Mouse (Mus musculus): Measurements from ENCODE around the gene Aaed1. TPM values are rescaled to one million over a fixed set of nuclear protein-coding genes. Genes with fewer than 3 reads are reported as not detected.

The Aaed1 gene
- polyA plus RNA-seq (2014; fragmentation: Illumina TruSeq; extraction: RNeasy Lipid Tissue Mini Kit (QIAGEN cat#74804); ENCODE audit: low read depth, low replicate concordance) = 103 TPM

DNA sequence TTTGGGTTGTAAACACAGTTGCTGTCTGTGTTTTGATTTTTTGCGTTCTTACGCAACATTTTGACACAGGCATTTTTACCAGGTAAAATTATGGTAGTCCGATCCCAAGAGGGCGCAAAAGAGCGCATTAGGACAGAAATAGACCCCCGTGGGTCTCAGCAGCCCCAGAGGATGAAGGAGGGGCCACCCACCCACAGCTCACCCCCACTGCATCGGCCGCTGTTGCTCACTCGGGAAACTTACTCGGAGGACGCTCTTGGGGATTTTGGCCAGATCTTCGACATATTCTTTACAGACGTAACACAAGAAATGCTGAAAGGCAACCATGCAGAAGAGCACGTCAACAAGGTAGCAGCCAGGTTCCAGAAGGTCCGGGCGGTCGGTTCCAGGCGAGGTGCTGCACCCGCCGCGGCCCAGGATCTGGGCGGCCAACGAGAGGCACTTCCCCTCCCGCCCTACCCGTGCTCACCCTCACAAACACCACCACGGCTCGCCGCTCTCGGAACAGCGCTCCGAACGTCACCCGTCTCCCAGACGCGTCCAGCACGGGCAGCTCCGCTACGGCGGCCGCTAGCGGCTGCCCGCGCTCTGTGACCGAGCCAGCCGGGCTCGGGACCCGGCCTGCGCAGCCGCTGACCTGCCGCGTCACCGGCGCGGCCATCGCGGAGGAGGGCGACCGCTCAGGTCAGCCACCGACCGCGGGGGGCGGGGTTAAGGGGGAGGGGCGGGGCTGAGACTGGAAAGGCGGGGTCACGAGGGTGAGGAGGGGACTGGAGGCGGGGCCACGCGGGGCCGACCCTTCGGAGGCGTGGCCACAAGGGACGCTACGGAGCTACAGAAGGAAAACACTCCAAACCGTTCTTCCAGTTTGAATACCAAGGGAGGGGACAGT lies at the start of gene Aaed1:
Aaed1 (minus strand) TSS at position 687 of the 892 bp plus-strand sequence.

DNA sequence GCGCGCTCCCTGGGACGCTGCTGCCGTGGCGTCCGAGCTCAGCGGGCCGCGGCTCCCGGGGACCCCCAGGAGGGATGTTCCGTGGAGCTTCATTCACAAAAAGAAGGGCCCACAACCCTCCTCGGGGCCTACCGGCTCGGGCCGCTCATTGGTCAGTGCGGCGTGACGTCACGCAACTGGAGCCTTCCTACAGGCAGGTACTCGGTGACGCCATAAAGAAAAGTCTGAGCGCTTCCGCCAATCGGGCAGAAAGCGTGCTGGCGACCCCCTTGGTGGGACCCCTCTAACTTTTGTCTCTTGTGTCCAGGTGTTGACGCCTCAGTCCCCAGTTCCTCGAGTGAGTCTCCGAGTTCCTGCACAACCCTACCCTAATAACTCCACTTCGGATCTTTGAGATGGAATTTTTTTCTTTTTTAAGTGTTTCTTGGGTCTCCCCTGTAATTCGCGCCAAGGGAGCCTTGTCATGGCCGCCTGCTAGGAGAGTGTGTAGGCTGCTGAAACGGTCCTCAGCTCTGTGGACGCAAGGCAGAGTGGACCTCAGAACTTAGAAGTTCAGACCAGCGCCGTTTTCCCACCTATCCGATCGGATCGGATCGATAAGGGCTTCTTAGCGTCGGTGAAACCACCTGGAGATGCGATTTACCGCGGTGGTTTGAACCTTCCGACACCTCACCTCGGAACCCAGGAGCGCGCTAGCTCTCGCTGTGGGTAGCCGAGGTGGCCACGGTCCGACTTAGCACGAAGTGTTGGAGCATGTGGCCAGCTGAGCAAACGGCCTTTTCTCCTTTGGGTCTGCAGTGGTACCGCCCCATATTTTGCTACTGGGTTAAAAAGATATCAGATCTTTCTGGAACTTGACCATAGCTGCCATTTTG lies 37.4 kb downstream of the Aaed1 start, which contains the start of gene Cdc14b:
Cdc14b (minus strand) TSS at position 412 of the 875 bp plus-strand sequence.

Other genes with a start within 250 kb of the Aaed1 start
- gene Hsd17b3, start 223.5 kb downstream of the Aaed1 start, polyA plus RNA-seq (2014; fragmentation: Illumina TruSeq; extraction: RNeasy Lipid Tissue Mini Kit (QIAGEN cat#74804); ENCODE audit: low read depth, low replicate concordance) = not detected
- 13.5 TPM for gene Slc35d2, start 183.3 kb downstream of the Aaed1 start, polyA plus RNA-seq (2014; fragmentation: Illumina TruSeq; extraction: RNeasy Lipid Tissue Mini Kit (QIAGEN cat#74804); ENCODE audit: low read depth, low replicate concordance)
- gene Zfp367, start 159.5 kb downstream of the Aaed1 start, polyA plus RNA-seq (2014; fragmentation: Illumina TruSeq; extraction: RNeasy Lipid Tissue Mini Kit (QIAGEN cat#74804); ENCODE audit: low read depth, low replicate concordance) = 43.4 TPM
- gene Habp4, start 150.9 kb downstream of the Aaed1 start, polyA plus RNA-seq (2014; fragmentation: Illumina TruSeq; extraction: RNeasy Lipid Tissue Mini Kit (QIAGEN cat#74804); ENCODE audit: low read depth, low replicate concordance) = 9.6 TPM
- 49.9 TPM for gene Cdc14b, start 37.4 kb downstream of the Aaed1 start, polyA plus RNA-seq (2014; fragmentation: Illumina TruSeq; extraction: RNeasy Lipid Tissue Mini Kit (QIAGEN cat#74804); ENCODE audit: low read depth, low replicate concordance)
- gene Ctsl, start 58.2 kb upstream of the Aaed1 start, polyA plus RNA-seq (2014; fragmentation: Illumina TruSeq; extraction: RNeasy Lipid Tissue Mini Kit (QIAGEN cat#74804); ENCODE audit: low read depth, low replicate concordance) = 133 TPM
- gene Cdk20, start 119.6 kb upstream of the Aaed1 start, polyA plus RNA-seq (2014; fragmentation: Illumina TruSeq; extraction: RNeasy Lipid Tissue Mini Kit (QIAGEN cat#74804); ENCODE audit: low read depth, low replicate concordance) = 1.3 TPM
- gene Fam240b, start 185.1 kb upstream of the Aaed1 start, polyA plus RNA-seq (2014; fragmentation: Illumina TruSeq; extraction: RNeasy Lipid Tissue Mini Kit (QIAGEN cat#74804); ENCODE audit: low read depth, low replicate concordance) = not detected